Mouse (Mus musculus): ENCODE data around the gene Olfr638. TPM values are rescaled to one million over a fixed set of nuclear protein-coding genes. Genes with fewer than 3 reads are reported as not detected.

The Olfr638 gene
- polyA plus RNA-seq, 1 experiment: not detected

- H3K4me1 ChIP-seq (ENCODE audit: control insufficient read depth, insufficient read depth, low read length): no peaks in the 10 kb centered on the region
- no peak overlapping the region for H3K27ac ChIP-seq (ENCODE audit: insufficient read depth, low read length)
- TF ChIP-seq CTCF (IDR thresholded peaks at IDR 0.05; ENCODE audit: low read depth, low read length) (no peak), EP300 (IDR thresholded peaks at IDR 0.05; ENCODE audit: insufficient read depth, low read depth, low read length) (no peak), POLR2A (IDR thresholded peaks at IDR 0.05; ENCODE audit: insufficient read depth, low read length) (no peak)
- H3K4me3 ChIP-seq (ENCODE audit: low read depth, low read length): no peak overlapping the region
- no peaks in the 10 kb centered on the region for H3K36me3 ChIP-seq (ENCODE audit: control insufficient read depth, insufficient read depth, low read length, poor library complexity, severe bottlenecking)
- H3K9ac ChIP-seq (ENCODE audit: low read depth, poor library complexity, severe bottlenecking): no peak overlapping the region
- no peaks in the 10 kb centered on the region for H3K9me3 ChIP-seq (replicated peaks; ENCODE audit: control insufficient read depth, insufficient read depth, low read length, poor library complexity, severe bottlenecking)
- no peaks in the 10 kb centered on the region; the same call in 1 of the 2 replicates for H3K27me3 ChIP-seq (ENCODE audit: control insufficient read depth, insufficient read depth, low read length, poor library complexity, severe bottlenecking)
Observed at GRCm38 (mm10) chr7:104018953-104019352, 20.4 kb downstream of the Olfr638 start.

GRCm38 (mm10) chr7:104021651-104022050 is 23.1 kb downstream of the Olfr638 start:
- Histone ChIP-seq H3K9ac (ENCODE audit: low read depth, poor library complexity, severe bottlenecking) (no peak overlapping the region), H3K27me3 (ENCODE audit: control insufficient read depth, insufficient read depth, low read length, poor library complexity, severe bottlenecking) (no peaks in the 10 kb centered on the region; the same call in 1 of the 2 replicates)
- TF ChIP-seq POLR2A (IDR thresholded peaks at IDR 0.05; ENCODE audit: insufficient read depth, low read length) (no peak), CTCF (IDR thresholded peaks at IDR 0.05; ENCODE audit: low read depth, low read length) (no peak), EP300 (IDR thresholded peaks at IDR 0.05; ENCODE audit: insufficient read depth, low read depth, low read length) (no peak)

GRCm38 (mm10) chr7:104025473-104025872 is 26.9 kb downstream of the Olfr638 start, which contains the start of gene Olfr640:
Gene Olfr640 (minus strand): TSS chr7:104025573.
- Histone ChIP-seq H3K36me3 (ENCODE audit: control insufficient read depth, insufficient read depth, low read length, poor library complexity, severe bottlenecking) (no peaks in the 10 kb centered on the region), H3K27me3 (ENCODE audit: control insufficient read depth, insufficient read depth, low read length, poor library complexity, severe bottlenecking) (no peaks in the 10 kb centered on the region; the same call in 1 of the 2 replicates), H3K9ac (ENCODE audit: low read depth, poor library complexity, severe bottlenecking) (no peak within 1 kb of the TSS), H3K9me3 (replicated peaks; ENCODE audit: control insufficient read depth, insufficient read depth, low read length, poor library complexity, severe bottlenecking) (no peaks in the 10 kb centered on the region), H3K27ac (ENCODE audit: insufficient read depth, low read length) (no peak within 1 kb of the TSS), H3K4me1 (ENCODE audit: control insufficient read depth, insufficient read depth, low read length) (no peaks in the 10 kb centered on the region), H3K4me3 (ENCODE audit: low read depth, low read length) (no peak within 1 kb of the TSS)
- TF ChIP-seq POLR2A (IDR thresholded peaks at IDR 0.05; ENCODE audit: insufficient read depth, low read length) (no peak), EP300 (IDR thresholded peaks at IDR 0.05; ENCODE audit: insufficient read depth, low read depth, low read length) (no peak), CTCF (IDR thresholded peaks at IDR 0.05; ENCODE audit: low read depth, low read length) (no peak)

More at GRCm38 (mm10) chr7:104021651-104022050, 23.1 kb downstream of the Olfr638 start:
- Histone ChIP-seq H3K36me3 (ENCODE audit: control insufficient read depth, insufficient read depth, low read length, poor library complexity, severe bottlenecking) (no peaks in the 10 kb centered on the region), H3K4me1 (ENCODE audit: control insufficient read depth, insufficient read depth, low read length) (no peaks in the 10 kb centered on the region), H3K27ac (ENCODE audit: insufficient read depth, low read length) (no peak overlapping the region), H3K4me3 (ENCODE audit: low read depth, low read length) (no peak overlapping the region), H3K9me3 (replicated peaks; ENCODE audit: control insufficient read depth, insufficient read depth, low read length, poor library complexity, severe bottlenecking) (no peaks in the 10 kb centered on the region)

DNA sequence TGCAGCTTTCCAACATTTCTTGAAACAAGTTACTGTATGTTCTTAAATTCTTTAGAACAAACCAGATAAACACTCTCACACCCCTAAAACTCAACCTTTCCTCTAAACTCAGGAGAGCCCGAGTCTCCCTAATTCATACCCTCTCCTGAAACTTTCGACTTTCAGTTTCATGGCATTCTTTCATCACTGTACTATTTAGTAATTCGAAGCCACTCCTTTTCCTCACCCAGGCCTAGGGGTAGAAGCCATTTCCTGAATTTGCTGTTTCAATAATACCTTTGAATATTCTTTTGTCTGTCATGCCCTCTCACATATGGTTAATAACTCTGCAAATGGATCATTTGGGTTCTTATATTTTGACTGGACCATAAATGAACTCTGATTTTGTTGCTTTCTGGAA is 28.4 kb downstream of the Olfr638 start:
- no peak for TF ChIP-seq CTCF (IDR thresholded peaks at IDR 0.05; ENCODE audit: low read depth, low read length)
- Histone ChIP-seq H3K9me3 (replicated peaks; ENCODE audit: control insufficient read depth, insufficient read depth, low read length, poor library complexity, severe bottlenecking) (no peaks in the 10 kb centered on the region), H3K4me3 (ENCODE audit: low read depth, low read length) (no peak overlapping the region), H3K27me3 (ENCODE audit: control insufficient read depth, insufficient read depth, low read length, poor library complexity, severe bottlenecking) (no peaks in the 10 kb centered on the region), H3K27ac (ENCODE audit: insufficient read depth, low read length) (no peak overlapping the region), H3K9ac (ENCODE audit: low read depth, poor library complexity, severe bottlenecking) (no peak overlapping the region), H3K36me3 (ENCODE audit: control insufficient read depth, insufficient read depth, low read length, poor library complexity, severe bottlenecking) (no peaks in the 10 kb centered on the region), H3K4me1 (ENCODE audit: control insufficient read depth, insufficient read depth, low read length) (no peaks in the 10 kb centered on the region)

DNA sequence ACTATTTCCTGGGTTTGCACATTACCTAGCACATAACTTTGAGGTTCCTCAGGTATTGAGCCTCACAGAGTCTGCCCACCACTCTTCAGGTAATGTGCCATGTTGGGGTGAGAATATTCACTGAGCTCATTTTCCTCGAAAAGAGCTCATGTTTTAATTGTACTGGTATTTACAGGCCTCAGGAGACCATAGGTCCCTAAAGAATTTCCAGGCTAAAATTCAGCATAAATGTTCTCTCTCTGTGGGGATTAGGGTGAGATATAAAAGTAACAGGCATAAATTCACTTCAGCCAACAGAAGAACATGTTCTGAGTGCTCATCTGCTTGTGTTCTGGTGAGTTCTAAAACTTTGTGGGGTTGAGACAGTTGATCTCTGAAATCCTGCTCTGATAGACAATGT is 36.6 kb downstream of the Olfr638 start, which contains the start of gene Olfr641:
TSS of gene Olfr641 (plus strand) at position 301 of the 400 bp plus-strand sequence.
- Histone ChIP-seq H3K36me3 (ENCODE audit: control insufficient read depth, insufficient read depth, low read length, poor library complexity, severe bottlenecking) (no peaks in the 10 kb centered on the region), H3K9me3 (replicated peaks; ENCODE audit: control insufficient read depth, insufficient read depth, low read length, poor library complexity, severe bottlenecking) (no peaks in the 10 kb centered on the region), H3K27me3 (ENCODE audit: control insufficient read depth, insufficient read depth, low read length, poor library complexity, severe bottlenecking) (no peaks in the 10 kb centered on the region), H3K4me1 (ENCODE audit: control insufficient read depth, insufficient read depth, low read length) (no peaks in the 10 kb centered on the region), H3K27ac (ENCODE audit: insufficient read depth, low read length) (no peak within 1 kb of the TSS), H3K9ac (ENCODE audit: low read depth, poor library complexity, severe bottlenecking) (no peak within 1 kb of the TSS), H3K4me3 (ENCODE audit: low read depth, low read length) (no peak within 1 kb of the TSS)
- TF ChIP-seq POLR2A (IDR thresholded peaks at IDR 0.05; ENCODE audit: insufficient read depth, low read length) (no peak), CTCF (IDR thresholded peaks at IDR 0.05; ENCODE audit: low read depth, low read length) (no peak), EP300 (IDR thresholded peaks at IDR 0.05; ENCODE audit: insufficient read depth, low read depth, low read length) (no peak)

DNA sequence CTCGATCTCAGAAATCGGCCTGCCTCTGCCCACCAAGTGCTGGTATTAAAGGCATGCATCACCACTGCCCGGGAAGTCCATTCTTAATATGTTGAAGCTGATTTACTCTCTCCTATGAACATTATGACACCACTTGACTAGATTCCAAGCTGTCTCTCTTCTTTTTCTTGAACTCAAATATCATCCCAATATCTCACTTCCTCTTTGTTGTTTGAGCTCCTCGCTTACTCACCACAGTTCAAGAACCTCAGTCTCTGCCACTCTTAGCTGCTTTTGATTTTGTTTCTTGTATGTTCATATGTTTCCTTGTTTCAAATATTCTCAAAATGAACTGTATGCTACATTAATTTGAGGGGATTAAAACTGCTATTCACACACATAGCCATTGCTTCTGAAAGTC is 52.2 kb downstream of the Olfr638 start:
- TF ChIP-seq EP300 (IDR thresholded peaks at IDR 0.05; ENCODE audit: insufficient read depth, low read depth, low read length) (no peak), CTCF (IDR thresholded peaks at IDR 0.05; ENCODE audit: low read depth, low read length) (no peak), POLR2A (IDR thresholded peaks at IDR 0.05; ENCODE audit: insufficient read depth, low read length) (no peak)
- no peak overlapping the region for H3K9ac ChIP-seq (ENCODE audit: low read depth, poor library complexity, severe bottlenecking)
- H3K4me1 ChIP-seq (ENCODE audit: control insufficient read depth, insufficient read depth, low read length): no peaks in the 10 kb centered on the region
- H3K36me3 ChIP-seq (ENCODE audit: control insufficient read depth, insufficient read depth, low read length, poor library complexity, severe bottlenecking): no peaks in the 10 kb centered on the region
- no peaks in the 10 kb centered on the region for H3K27me3 ChIP-seq (ENCODE audit: control insufficient read depth, insufficient read depth, low read length, poor library complexity, severe bottlenecking)
- no peak overlapping the region for H3K27ac ChIP-seq (ENCODE audit: insufficient read depth, low read length)
- no peak overlapping the region for H3K4me3 ChIP-seq (ENCODE audit: low read depth, low read length)
- H3K9me3 ChIP-seq (replicated peaks; ENCODE audit: control insufficient read depth, insufficient read depth, low read length, poor library complexity, severe bottlenecking): no peaks in the 10 kb centered on the region

All from ES-Bruce4 (cell line).